Mouse (Mus musculus): ENCODE results near the gene Fxyd4. TPM values are rescaled to one million over a fixed set of nuclear protein-coding genes. Genes with fewer than 3 reads are reported as not detected.

The Fxyd4 gene
- total RNA-seq (2014; rRNA removed) (not detected in 2 replicates), polyA plus RNA-seq (2012; rRNA removed) (0.18 TPM in 1 of 2 replicates, not detected in the other)

DNA sequence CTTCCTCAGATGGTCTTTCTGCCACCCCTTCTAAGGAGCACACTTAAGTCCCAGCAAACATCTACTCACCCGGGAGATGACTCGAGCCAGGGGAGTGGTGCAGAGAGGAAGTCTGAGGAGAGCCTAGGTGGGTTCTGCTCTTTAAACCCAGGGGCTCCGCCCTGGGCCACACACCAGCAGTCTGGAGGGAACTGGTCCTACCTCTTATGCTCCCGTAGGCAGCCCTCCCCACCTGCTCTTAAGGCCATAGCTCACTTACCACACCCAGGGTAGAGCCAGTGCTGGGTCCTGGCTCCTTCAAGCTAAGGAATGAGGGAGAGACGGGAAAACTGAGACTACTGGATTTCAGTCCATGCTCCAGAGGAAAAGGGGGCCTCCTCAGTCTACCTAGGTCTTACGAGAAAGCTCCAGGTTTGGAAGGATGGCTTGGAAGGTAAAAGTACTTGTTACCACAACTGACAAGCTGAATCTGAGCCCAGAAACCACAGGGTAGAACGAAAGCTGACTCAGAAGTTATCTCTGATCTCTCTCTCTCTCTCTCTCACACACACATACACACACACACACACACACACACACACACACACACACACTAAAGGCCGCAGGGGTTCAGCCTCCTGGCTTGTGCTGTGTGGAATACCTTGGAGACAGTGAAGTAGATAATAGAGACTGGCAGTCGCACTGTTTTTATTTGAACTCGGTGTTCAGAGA is at the start of gene Fxyd4:
Fxyd4 (minus strand) TSS at position 471 of the 711 bp plus-strand sequence.
- no peak for TF ChIP-seq POLR2A (IDR thresholded peaks at IDR 0.05; ENCODE audit: extremely low read depth, insufficient read depth, low read length)
- TF ChIP-seq CTCF (IDR thresholded peaks at IDR 0.05; ENCODE audit: low read depth, low read length) = no peak
- DNase-seq (ENCODE audit: extremely low read depth, low read depth, low spot score) = no peak

DNA sequence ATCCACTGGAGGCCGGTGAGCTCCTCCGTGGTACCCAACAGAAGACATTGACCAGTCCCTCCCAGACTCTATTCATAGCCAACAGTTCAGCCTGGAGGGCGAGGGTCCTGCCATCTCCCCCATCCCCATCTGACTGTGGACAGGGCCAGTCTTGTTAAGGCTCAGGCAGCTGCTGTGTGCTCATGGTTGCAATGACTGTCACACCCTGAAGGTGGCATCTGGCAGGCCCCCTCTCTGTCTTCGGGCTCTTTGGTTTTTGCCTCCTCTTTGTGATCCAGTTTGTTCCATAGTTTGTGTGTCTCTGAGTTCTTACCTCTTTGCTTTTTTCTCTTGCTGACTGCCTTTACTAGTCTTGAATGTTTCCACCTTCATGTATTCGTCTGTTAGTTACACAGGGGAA is 49.7 kb upstream of the Fxyd4 start:
- WGBS = 62% methylated on average over 5 of the region's 5 CpGs
- no peaks in the 10 kb centered on the region for H3K79me2 ChIP-seq (ENCODE audit: control insufficient read depth, insufficient read depth, low read length)
- no peak overlapping the region for H3K27ac ChIP-seq (replicated peaks; ENCODE audit: insufficient read depth, low read depth, low read length)
- no peaks in the 10 kb centered on the region for H3K36me3 ChIP-seq (ENCODE audit: control insufficient read depth, insufficient read depth, low read length)
- TF ChIP-seq CTCF (IDR thresholded peaks at IDR 0.05; ENCODE audit: low read depth, low read length) = no peak
- TF ChIP-seq POLR2A (IDR thresholded peaks at IDR 0.05; ENCODE audit: extremely low read depth, insufficient read depth, low read length) = no peak
- H3K27me3 ChIP-seq (ENCODE audit: control insufficient read depth, insufficient read depth, low read length) = no peaks in the 10 kb centered on the region; the same call in 1 of the 2 replicates
- no peak overlapping the region for H3K9ac ChIP-seq (ENCODE audit: low read depth, low read length)
- H3K4me1 ChIP-seq (ENCODE audit: control insufficient read depth, insufficient read depth, low read length) = no peaks in the 10 kb centered on the region
- no peak for DNase-seq (ENCODE audit: extremely low read depth, low read depth, low spot score)
- H3K4me3 ChIP-seq (ENCODE audit: insufficient read depth, low read depth, low read length) = no peak overlapping the region

More for the DNA sequence above, at the start of gene Fxyd4:
- no peaks in the 10 kb centered on the region for H3K27me3 ChIP-seq (ENCODE audit: control insufficient read depth, insufficient read depth, low read length)
- 79% methylated on average over 10 of the region's 10 CpGs for WGBS
- no peaks in the 10 kb centered on the region for H3K4me1 ChIP-seq (ENCODE audit: control insufficient read depth, insufficient read depth, low read length)
- no peak within 1 kb of the TSS for H3K9ac ChIP-seq (ENCODE audit: low read depth, low read length)
- no peak within 1 kb of the TSS for H3K4me3 ChIP-seq (ENCODE audit: insufficient read depth, low read depth, low read length)
- no peaks in the 10 kb centered on the region for H3K79me2 ChIP-seq (ENCODE audit: control insufficient read depth, insufficient read depth, low read length)
- H3K36me3 ChIP-seq (ENCODE audit: control insufficient read depth, insufficient read depth, low read length) = no peaks in the 10 kb centered on the region
- no peak within 1 kb of the TSS for H3K27ac ChIP-seq (replicated peaks; ENCODE audit: insufficient read depth, low read depth, low read length)

DNA sequence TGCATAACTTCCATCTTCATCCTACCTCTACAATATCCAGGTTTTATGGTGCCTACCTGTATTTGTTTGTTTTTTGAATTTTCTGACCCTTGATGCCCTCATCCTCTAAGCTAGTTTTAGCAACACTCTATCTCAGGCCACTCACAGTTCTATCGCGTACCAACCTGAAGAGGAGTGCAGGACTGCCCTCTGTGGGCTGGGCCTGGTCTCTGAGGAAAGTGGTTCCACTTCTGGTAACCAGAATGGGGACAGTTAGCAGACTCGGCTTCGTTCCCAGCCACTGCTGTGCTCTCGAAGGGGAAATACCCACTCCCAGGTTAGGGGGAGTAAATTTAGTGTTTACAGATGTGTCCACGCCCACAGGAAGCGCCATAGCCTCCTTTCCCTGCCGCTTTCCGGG is 29.2 kb upstream of the Fxyd4 start:
- H3K4me1 ChIP-seq (ENCODE audit: control insufficient read depth, insufficient read depth, low read length) = no peaks in the 10 kb centered on the region
- peak; percentile 32; the same call in 1 of the 2 replicates for TF ChIP-seq CTCF (IDR thresholded peaks at IDR 0.05; ENCODE audit: low read depth, low read length)
- TF ChIP-seq POLR2A (IDR thresholded peaks at IDR 0.05; ENCODE audit: extremely low read depth, insufficient read depth, low read length) = no peak
- no peaks in the 10 kb centered on the region for H3K79me2 ChIP-seq (ENCODE audit: control insufficient read depth, insufficient read depth, low read length)
- no peak overlapping the region for H3K4me3 ChIP-seq (ENCODE audit: insufficient read depth, low read depth, low read length)
- no peak overlapping the region for H3K27ac ChIP-seq (replicated peaks; ENCODE audit: insufficient read depth, low read depth, low read length)
- no peaks in the 10 kb centered on the region for H3K27me3 ChIP-seq (ENCODE audit: control insufficient read depth, insufficient read depth, low read length)
- H3K9ac ChIP-seq (ENCODE audit: low read depth, low read length) = no peak overlapping the region
- no peaks in the 10 kb centered on the region for H3K36me3 ChIP-seq (ENCODE audit: control insufficient read depth, insufficient read depth, low read length)
- no peak for DNase-seq (ENCODE audit: extremely low read depth, low read depth, low spot score)
- WGBS = 42% methylated on average over 9 of the region's 9 CpGs

DNA sequence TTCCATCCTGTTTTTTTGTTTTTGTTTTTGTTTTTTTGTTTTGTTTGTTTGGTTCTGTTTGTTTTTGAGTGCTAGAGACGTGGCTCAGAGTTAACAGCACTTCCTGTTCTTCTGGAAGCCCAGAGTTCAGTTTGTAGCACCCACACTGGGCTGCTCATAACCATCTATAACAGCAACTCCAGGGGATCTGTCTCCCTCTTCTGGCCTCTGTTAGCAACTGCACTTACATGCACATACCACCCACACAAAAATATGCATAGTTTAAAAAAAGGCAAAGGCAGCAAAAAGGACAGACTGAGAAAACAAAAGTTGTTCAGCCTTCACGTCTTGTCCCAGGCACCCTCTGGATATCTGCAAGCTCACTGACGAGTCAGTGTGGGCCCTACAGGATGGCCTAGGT is 25.7 kb upstream of the Fxyd4 start:
- H3K4me1 ChIP-seq (ENCODE audit: control insufficient read depth, insufficient read depth, low read length) = no peaks in the 10 kb centered on the region
- TF ChIP-seq CTCF (IDR thresholded peaks at IDR 0.05; ENCODE audit: low read depth, low read length) = no peak
- no peak for TF ChIP-seq POLR2A (IDR thresholded peaks at IDR 0.05; ENCODE audit: extremely low read depth, insufficient read depth, low read length)
- H3K27ac ChIP-seq (replicated peaks; ENCODE audit: insufficient read depth, low read depth, low read length) = no peak overlapping the region
- H3K27me3 ChIP-seq (ENCODE audit: control insufficient read depth, insufficient read depth, low read length) = no peaks in the 10 kb centered on the region
- H3K9ac ChIP-seq (ENCODE audit: low read depth, low read length) = no peak overlapping the region
- no peaks in the 10 kb centered on the region for H3K79me2 ChIP-seq (ENCODE audit: control insufficient read depth, insufficient read depth, low read length)
- 83% methylated on average over 3 of the region's 3 CpGs for WGBS
- DNase-seq (ENCODE audit: extremely low read depth, low read depth, low spot score) = no peak
- H3K36me3 ChIP-seq (ENCODE audit: control insufficient read depth, insufficient read depth, low read length) = no peaks in the 10 kb centered on the region
- no peak overlapping the region for H3K4me3 ChIP-seq (ENCODE audit: insufficient read depth, low read depth, low read length)

DNA sequence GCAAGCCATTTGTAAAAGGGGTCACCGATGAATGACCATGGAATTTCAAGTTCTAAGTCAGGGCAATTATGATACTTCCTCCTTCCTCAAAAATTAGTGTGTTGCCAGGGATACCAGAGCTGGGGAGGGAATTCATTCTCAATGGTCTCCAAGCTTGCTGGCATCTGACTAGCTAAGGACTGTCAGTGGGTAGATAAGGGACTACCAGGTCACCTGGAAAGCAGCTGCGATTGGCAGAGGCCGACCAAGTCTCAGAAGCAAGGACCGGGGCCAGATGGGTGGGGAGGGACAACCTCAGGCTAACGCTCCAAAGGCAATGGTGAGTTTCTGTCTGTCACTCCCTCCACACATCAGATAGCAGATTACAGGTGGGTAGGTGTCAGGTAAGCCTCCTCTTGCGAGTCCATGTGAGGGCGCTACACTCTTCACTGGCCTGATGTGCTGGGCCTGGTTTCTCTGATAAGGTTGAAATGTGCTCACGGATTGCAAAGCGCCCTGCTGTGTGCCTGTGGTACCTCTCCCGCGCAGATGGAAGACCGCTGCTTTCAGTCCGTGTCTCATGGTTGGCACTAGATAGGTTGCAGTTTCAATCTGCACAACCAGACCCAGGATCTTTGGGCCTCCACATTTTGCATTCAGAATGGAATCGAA is 19.5 kb upstream of the Fxyd4 start:
- no peak for DNase-seq (ENCODE audit: extremely low read depth, low read depth, low spot score)
- H3K79me2 ChIP-seq (ENCODE audit: control insufficient read depth, insufficient read depth, low read length) = no peaks in the 10 kb centered on the region
- H3K27ac ChIP-seq (replicated peaks; ENCODE audit: insufficient read depth, low read depth, low read length) = no peak overlapping the region
- no peaks in the 10 kb centered on the region for H3K36me3 ChIP-seq (ENCODE audit: control insufficient read depth, insufficient read depth, low read length)
- WGBS = 34% methylated on average over 14 of the region's 14 CpGs
- no peak for TF ChIP-seq CTCF (IDR thresholded peaks at IDR 0.05; ENCODE audit: low read depth, low read length)
- TF ChIP-seq POLR2A (IDR thresholded peaks at IDR 0.05; ENCODE audit: extremely low read depth, insufficient read depth, low read length) = no peak
- H3K4me3 ChIP-seq (ENCODE audit: insufficient read depth, low read depth, low read length) = no peak overlapping the region
- no peak overlapping the region for H3K9ac ChIP-seq (ENCODE audit: low read depth, low read length)
- no peaks in the 10 kb centered on the region for H3K27me3 ChIP-seq (ENCODE audit: control insufficient read depth, insufficient read depth, low read length)
- no peaks in the 10 kb centered on the region for H3K4me1 ChIP-seq (ENCODE audit: control insufficient read depth, insufficient read depth, low read length)

DNA sequence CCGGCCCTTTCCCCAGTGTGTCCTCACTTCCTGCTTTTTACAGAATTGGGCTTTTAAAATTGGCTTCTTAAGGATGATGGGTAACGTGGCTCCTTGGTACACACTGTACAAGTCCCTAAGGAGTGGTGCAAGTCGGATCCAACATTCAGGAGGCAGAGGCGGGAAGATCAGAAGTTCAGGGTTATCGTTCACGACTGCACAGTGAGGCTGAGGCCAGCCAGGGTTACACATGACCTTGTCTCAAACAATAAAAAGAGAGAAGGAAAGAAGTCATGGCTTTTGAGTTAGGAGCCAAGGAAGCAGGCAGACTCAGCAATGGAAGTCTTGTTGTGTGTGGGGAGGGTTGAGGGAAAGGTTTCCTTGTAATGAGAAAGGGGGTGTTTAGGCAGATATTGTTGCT is 18.7 kb upstream of the Fxyd4 start:
- Histone ChIP-seq H3K4me3 (ENCODE audit: insufficient read depth, low read depth, low read length) (no peak overlapping the region), H3K27ac (replicated peaks; ENCODE audit: insufficient read depth, low read depth, low read length) (no peak overlapping the region), H3K27me3 (ENCODE audit: control insufficient read depth, insufficient read depth, low read length) (no peaks in the 10 kb centered on the region), H3K9ac (ENCODE audit: low read depth, low read length) (no peak overlapping the region), H3K36me3 (ENCODE audit: control insufficient read depth, insufficient read depth, low read length) (no peaks in the 10 kb centered on the region), H3K4me1 (ENCODE audit: control insufficient read depth, insufficient read depth, low read length) (no peaks in the 10 kb centered on the region), H3K79me2 (ENCODE audit: control insufficient read depth, insufficient read depth, low read length) (no peaks in the 10 kb centered on the region)
- no peak for TF ChIP-seq CTCF (IDR thresholded peaks at IDR 0.05; ENCODE audit: low read depth, low read length)
- TF ChIP-seq POLR2A (IDR thresholded peaks at IDR 0.05; ENCODE audit: extremely low read depth, insufficient read depth, low read length) = no peak
- 69% methylated on average over 6 of the region's 6 CpGs for WGBS
- no peak for DNase-seq (ENCODE audit: extremely low read depth, low read depth, low spot score)

Measured in liver, adult 2 months (tissue).